Mouse (Mus musculus) limb, embryonic 13.5 days (tissue): ENCODE measurements around the gene Gatd1. TPM values are rescaled to one million over a fixed set of nuclear protein-coding genes. Genes with fewer than 3 reads are reported as not detected.

Experiments
- ATAC-seq: fragments of 200-750 bp; cut with Nextera tagmentation; 2 replicates; pipeline ENCODE4 v1.8.0; 2017; ENCODE audit warnings: low read depth, moderate number of reproducible peaks, moderate TSS enrichment; ENCODE audit not compliant: low FRiP score
- H3K27ac ChIP-seq: fragments of 300-500 bp; sonication (generic); 2 replicates; pipeline ENCODE4 v1.5.1; 2015; ENCODE audit warnings: inconsistent platforms, mild to moderate bottlenecking, moderate library complexity
- H3K27me3 ChIP-seq: fragments of 300-500 bp; sonication (generic); 2 replicates; pipeline ENCODE4 v1.6.1; 2015; ENCODE audit warnings: mild to moderate bottlenecking, inconsistent platforms
- H3K36me3 ChIP-seq: fragments of 300-500 bp; sonication (generic); 2 replicates; pipeline ENCODE4 v1.6.1; 2015; ENCODE audit warnings: inconsistent platforms, mild to moderate bottlenecking, moderate library complexity
- H3K4me1 ChIP-seq: fragments of 300-500 bp; sonication (generic); 2 replicates; pipeline ENCODE4 v1.6.1; 2015; ENCODE audit warnings: inconsistent platforms
- H3K4me2 ChIP-seq: fragments of 300-500 bp; sonication (generic); replicated peaks from 2 replicates; pipeline ENCODE4 v1.6.1; 2015; ENCODE audit warnings: inconsistent platforms, mild to moderate bottlenecking, moderate library complexity
- H3K4me3 ChIP-seq: fragments of 300-500 bp; sonication (generic); 2 replicates; pipeline ENCODE4 v1.5.1; 2015; ENCODE audit warnings: moderate library complexity, mild to moderate bottlenecking, inconsistent platforms
- H3K9ac ChIP-seq: fragments of 300-500 bp; sonication (generic); 2 replicates; pipeline ENCODE4 v1.6.1; 2015; ENCODE audit warnings: mild to moderate bottlenecking, inconsistent platforms
- H3K9me3 ChIP-seq: fragments of 300-500 bp; sonication (generic); 2 replicates; pipeline ENCODE4 v1.6.1; 2016; ENCODE audit warnings: inconsistent platforms
- WGBS: fragments of 180-500 bp; shearing (Covaris S2); methylation state at CpG from one replicate; pipeline ENCODE4 v1.1.7; 2015; 5-methylcytosine and 5-hydroxymethylcytosine counted together
- polyA plus RNA-seq: library from polyadenylated mRNA; unstranded; fragments of >200 nt; fragmentation: Nextera tagmentation; extraction: Ambion mirVana; gene quantifications from 2 replicates; pipeline ENCODE4 v1.2.1, GENCODE M21; 2015

Gatd1 gene
- polyA plus RNA-seq, 1 experiment from 2014 or later, result 73.8 TPM

- ATAC-seq, result no peak
These were observed 44.0 kb downstream of the Gatd1 start for GRCm38 (mm10) chr7:141369918-141370317.

GRCm38 (mm10) chr7:141367358-141367757, 46.6 kb downstream of the Gatd1 start:
- H3K9me3 ChIP-seq, result no peaks in the 10 kb centered on the region
- H3K27ac ChIP-seq, result no peak overlapping the region
- H3K9ac ChIP-seq, result no peak overlapping the region
- no peaks in the 10 kb centered on the region for H3K36me3 ChIP-seq
- H3K4me3 ChIP-seq, result no peak overlapping the region
- 80% methylated on average over 4 of the region's 4 CpGs for WGBS
- H3K27me3 ChIP-seq, result peaks cover 13% of the 10 kb centered on the region
- no peaks in the 10 kb centered on the region for H3K4me1 ChIP-seq
- no peak overlapping the region for H3K4me2 ChIP-seq
- no peak for ATAC-seq

More at GRCm38 (mm10) chr7:141369918-141370317, 44.0 kb downstream of the Gatd1 start:
- Histone ChIP-seq H3K4me1 (no peaks in the 10 kb centered on the region), H3K4me2 (no peak overlapping the region), H3K36me3 (no peaks in the 10 kb centered on the region), H3K4me3 (no peak overlapping the region), H3K27me3 (no peaks in the 10 kb centered on the region), H3K9ac (no peak overlapping the region), H3K27ac (no peak overlapping the region), H3K9me3 (no peaks in the 10 kb centered on the region)
- WGBS, result 70% methylated on average over 5 of the region's 5 CpGs

- H3K4me1 ChIP-seq, result peaks cover 3% of the 10 kb centered on the region; the same call in 1 of the 2 replicates
- peaks cover 35% of the 10 kb centered on the region for H3K27me3 ChIP-seq
- H3K9ac ChIP-seq, result no peak overlapping the region
- no peaks in the 10 kb centered on the region for H3K9me3 ChIP-seq
- H3K4me2 ChIP-seq, result no peak overlapping the region
- H3K36me3 ChIP-seq, result no peaks in the 10 kb centered on the region
- no peak overlapping the region for H3K27ac ChIP-seq
- WGBS, result 69% methylated on average over 3 of the region's 3 CpGs
- no peak for ATAC-seq
- no peak overlapping the region for H3K4me3 ChIP-seq
These were observed 48.9 kb downstream of the Gatd1 start for GRCm38 (mm10) chr7:141365049-141365445.

GRCm38 (mm10) chr7:141364349-141365048, 49.4 kb downstream of the Gatd1 start:
- Histone ChIP-seq H3K4me3 (no peak overlapping the region), H3K9ac (no peak overlapping the region), H3K4me1 (peaks cover 3% of the 10 kb centered on the region; the same call in 1 of the 2 replicates), H3K27ac (no peak overlapping the region), H3K4me2 (no peak overlapping the region), H3K36me3 (no peaks in the 10 kb centered on the region), H3K27me3 (peaks cover 36% of the 10 kb centered on the region), H3K9me3 (no peaks in the 10 kb centered on the region)
- ATAC-seq, result no peak
- 77% methylated on average over 5 of the region's 5 CpGs for WGBS

- Histone ChIP-seq H3K9ac (no peak overlapping the region), H3K9me3 (no peaks in the 10 kb centered on the region), H3K36me3 (no peaks in the 10 kb centered on the region), H3K4me1 (peaks cover 3% of the 10 kb centered on the region; the same call in 1 of the 2 replicates), H3K27me3 (peaks cover 40% of the 10 kb centered on the region), H3K4me3 (no peak overlapping the region), H3K4me2 (no peak overlapping the region), H3K27ac (no peak overlapping the region)
- ATAC-seq, result 0 out of 2 replicates have a peak, but pooled peaks have one; percentile 28
- WGBS, result 67% methylated on average over 2 of the region's 2 CpGs
These were observed 50.2 kb downstream of the Gatd1 start for GRCm38 (mm10) chr7:141363752-141364125.

GRCm38 (mm10) chr7:141363106-141363751, 50.7 kb downstream of the Gatd1 start:
- no peaks in the 10 kb centered on the region for H3K9me3 ChIP-seq
- 57% methylated on average over 4 of the region's 4 CpGs for WGBS
- H3K27ac ChIP-seq, result no peak overlapping the region
- peak; percentile 67; the same call in 1 of the 2 replicates for ATAC-seq
- H3K4me3 ChIP-seq, result no peak overlapping the region
- peaks cover 3% of the 10 kb centered on the region; the same call in 1 of the 2 replicates for H3K4me1 ChIP-seq
- H3K27me3 ChIP-seq, result peaks cover 40% of the 10 kb centered on the region
- no peak overlapping the region for H3K4me2 ChIP-seq
- H3K9ac ChIP-seq, result no peak overlapping the region
- H3K36me3 ChIP-seq, result no peaks in the 10 kb centered on the region

- H3K9me3 ChIP-seq, result no peaks in the 10 kb centered on the region
- H3K36me3 ChIP-seq, result no peaks in the 10 kb centered on the region
- H3K4me1 ChIP-seq, result peaks cover 3% of the 10 kb centered on the region; the same call in 1 of the 2 replicates
- no peak overlapping the region for H3K4me3 ChIP-seq
- H3K27ac ChIP-seq, result no peak overlapping the region
- H3K9ac ChIP-seq, result no peak overlapping the region
- no peak for ATAC-seq
- peaks cover 49% of the 10 kb centered on the region for H3K27me3 ChIP-seq
- 15% methylated on average over 24 of the region's 24 CpGs for WGBS
- no peak overlapping the region; the same call in 1 of the 2 replicates for H3K4me2 ChIP-seq
These were observed 52.4 kb downstream of the Gatd1 start for GRCm38 (mm10) chr7:141361510-141361909.

Other genes starting within 250 kb of the Gatd1 start
- gene Rnh1, start 241.3 kb downstream of the Gatd1 start, polyA plus RNA-seq, result 112 and 118 TPM in 2 replicates
- 94.5 and 97.5 TPM in 2 replicates for gene Hras, start 220.1 kb downstream of the Gatd1 start, polyA plus RNA-seq
- 11.4 and 12.9 TPM in 2 replicates for gene Lrrc56, start 220.0 kb downstream of the Gatd1 start, polyA plus RNA-seq
- 2.6 TPM in 2 replicates for gene Lmntd2, start 200.1 kb downstream of the Gatd1 start, polyA plus RNA-seq
- gene Rassf7, start 198.3 kb downstream of the Gatd1 start, polyA plus RNA-seq, result 32.7 and 34.0 TPM in 2 replicates
- 87.2 and 88.0 TPM in 2 replicates for gene Phrf1, start 185.4 kb downstream of the Gatd1 start, polyA plus RNA-seq
- gene Irf7, start 147.7 kb downstream of the Gatd1 start, polyA plus RNA-seq, result 1.8 and 2.3 TPM in 2 replicates
- 0.13 TPM in 1 of 2 replicates, not detected in the other for gene Cdhr5, start 137.3 kb downstream of the Gatd1 start, polyA plus RNA-seq
- gene Sct, start 135.0 kb downstream of the Gatd1 start, polyA plus RNA-seq, result 12.1 and 12.8 TPM in 2 replicates
- gene Drd4, start 122.1 kb downstream of the Gatd1 start, polyA plus RNA-seq, result 1.6 and 2.3 TPM in 2 replicates
- gene Deaf1, start 86.4 kb downstream of the Gatd1 start, polyA plus RNA-seq, result 77.5 and 79.9 TPM in 2 replicates
- gene Tmem80, start 86.4 kb downstream of the Gatd1 start, polyA plus RNA-seq, result 45.0 and 48.7 TPM in 2 replicates
- 7.4 and 10.3 TPM in 2 replicates for gene Eps8l2, start 75.3 kb downstream of the Gatd1 start, polyA plus RNA-seq
- 266 and 280 TPM in 2 replicates for gene Taldo1, start 21.9 kb downstream of the Gatd1 start, polyA plus RNA-seq
- gene Cend1, start 15.4 kb upstream of the Gatd1 start, polyA plus RNA-seq, result 5.1 and 5.2 TPM in 2 replicates
- 38.8 and 39.3 TPM in 2 replicates for gene Slc25a22, start 23.8 kb upstream of the Gatd1 start, polyA plus RNA-seq
- gene Pidd1, start 29.9 kb upstream of the Gatd1 start, polyA plus RNA-seq, result 11.7 and 12.0 TPM in 2 replicates
- 1,214 and 1,220 TPM in 2 replicates for gene Rplp2, start 33.2 kb upstream of the Gatd1 start, polyA plus RNA-seq
- 13.9 and 14.7 TPM in 2 replicates for gene Pnpla2, start 41.1 kb upstream of the Gatd1 start, polyA plus RNA-seq
- 13.5 and 14.3 TPM in 2 replicates for gene Cracr2b, start 47.0 kb upstream of the Gatd1 start, polyA plus RNA-seq
- gene Cd151, start 53.3 kb upstream of the Gatd1 start, polyA plus RNA-seq, result 12.6 and 14.6 TPM in 2 replicates
- gene Polr2l, start 61.0 kb upstream of the Gatd1 start, polyA plus RNA-seq, result 63.4 and 64.3 TPM in 2 replicates
- gene Tspan4, start 61.1 kb upstream of the Gatd1 start, polyA plus RNA-seq, result 70.5 and 71.2 TPM in 2 replicates
- gene Chid1, start 125.7 kb upstream of the Gatd1 start, polyA plus RNA-seq, result 42.9 and 43.5 TPM in 2 replicates
- gene Ap2a2, start 148.0 kb upstream of the Gatd1 start, polyA plus RNA-seq, result 86.6 and 93.4 TPM in 2 replicates
- gene Muc6, start 241.2 kb upstream of the Gatd1 start, polyA plus RNA-seq, result 0.18 and 0.32 TPM in 2 replicates